Mouse (Mus musculus): ENCODE data around the gene Gstcd.

GRCm38 (mm10) chr3:133092274-133092853 lies 531 bp upstream of the Gstcd start:
- TF ChIP-seq CTCF (IDR thresholded peaks at IDR 0.05; ENCODE audit: extremely low read depth, insufficient read depth, low read length) (no peak), POLR2A (IDR thresholded peaks at IDR 0.05; ENCODE audit: extremely low read depth, insufficient read depth, low read length) (no peak)

Measured in cortical plate, adult 2 months (tissue).